Mouse (Mus musculus) hindbrain, postnatal 0 days (tissue): ENCODE measurements around the gene Aldh3b2. TPM values are rescaled to one million over a fixed set of nuclear protein-coding genes. Genes with fewer than 3 reads are reported as not detected.

Experiments used
- ATAC-seq: fragments of 200-750 bp; cut with Nextera tagmentation; 2 replicates; pipeline ENCODE4 v1.8.0; 2017; ENCODE audit warnings: mild to moderate bottlenecking, moderate TSS enrichment, moderate library complexity
- DNase-seq: peaks from one replicate; pipeline ENCODE4 v3.0.0-alpha.2; 2015; ENCODE audit warnings: low spot score
- H3K27ac ChIP-seq: fragments of 300-500 bp; sonication (generic); 2 replicates; pipeline ENCODE4 v1.5.1; 2014; ENCODE audit warnings: mild to moderate bottlenecking
- H3K27me3 ChIP-seq: fragments of 300-500 bp; sonication (generic); 2 replicates; pipeline ENCODE4 v1.6.1; 2014; ENCODE audit warnings: low read length, mixed read lengths; ENCODE audit not compliant: insufficient read depth
- H3K36me3 ChIP-seq: fragments of 300-500 bp; sonication (generic); 2 replicates; pipeline ENCODE4 v1.6.1; 2014; ENCODE audit warnings: low read length, mixed read lengths; ENCODE audit not compliant: insufficient read depth
- H3K4me1 ChIP-seq: fragments of 300-500 bp; sonication (generic); 2 replicates; pipeline ENCODE4 v1.6.1; 2014; ENCODE audit warnings: antibody characterized with exemption, low read length, mixed read lengths; ENCODE audit not compliant: insufficient read depth
- H3K4me2 ChIP-seq: fragments of 300-500 bp; sonication (generic); 2 replicates; pipeline ENCODE4 v1.6.1; 2014; ENCODE audit warnings: low read depth, mild to moderate bottlenecking, low read length, moderate library complexity, mixed read lengths
- H3K4me3 ChIP-seq: fragments of 300-500 bp; sonication (generic); 2 replicates; pipeline ENCODE4 v1.5.1; 2014; ENCODE audit warnings: low read length
- H3K9ac ChIP-seq: fragments of 300-500 bp; sonication (generic); replicated peaks from 2 replicates; pipeline ENCODE4 v1.6.1; 2014; ENCODE audit warnings: mild to moderate bottlenecking, low read length, moderate library complexity, mixed read lengths
- H3K9me3 ChIP-seq: fragments of 300-500 bp; sonication (generic); 2 replicates; pipeline ENCODE4 v1.6.1; 2016; ENCODE audit warnings: low read length, mixed read lengths
- CTCF ChIP-seq: IDR thresholded peaks from 2 replicates; pipeline ENCODE4 v1.5.1; 2016; ENCODE audit warnings: antibody characterized with exemption, control low read depth, low read depth
- WGBS: fragments of 180-500 bp; shearing (Covaris S2); extraction: QIAGEN DNeasy Blood & Tissue Kit; methylation state at CpG from one replicate; pipeline ENCODE4 v1.1.7; 2014; 5-methylcytosine and 5-hydroxymethylcytosine counted together
- polyA plus RNA-seq: library from polyadenylated mRNA; unstranded; fragments of >200 nt; fragmentation: Nextera tagmentation; extraction: Ambion mirVana; gene quantifications from 2 replicates; pipeline ENCODE4 v1.2.1, GENCODE M21; 2015
- total RNA-seq: library from RNA; depleted of rRNA; stranded (reverse); fragments of >200 nt; gene quantifications from 2 replicates; pipeline ENCODE4 v1.2.3, GENCODE M21; 2014

Gene Aldh3b2
- total and polyA plus RNA-seq, 2 experiments from 2014 or later, result 0.95 to 1.1 TPM

- DNase-seq, result no peak
- Histone ChIP-seq H3K27me3 (no peaks in the 10 kb centered on the region), H3K4me2 (no peak overlapping the region), H3K9me3 (no peaks in the 10 kb centered on the region), H3K9ac (no peak overlapping the region), H3K4me1 (no peaks in the 10 kb centered on the region), H3K36me3 (no peaks in the 10 kb centered on the region), H3K27ac (no peak overlapping the region), H3K4me3 (no peak overlapping the region)
- TF ChIP-seq CTCF, result no peak
- 93% methylated on average over 3 of the region's 3 CpGs for WGBS
- no peak for ATAC-seq
Observed at GRCm38 (mm10) chr19:3991966-3992365, 19.8 kb downstream of the Aldh3b2 start.

- TF ChIP-seq CTCF, result no peak
- Histone ChIP-seq H3K4me1 (no peaks in the 10 kb centered on the region), H3K4me2 (no peak within 1 kb of the TSS), H3K4me3 (no peak within 1 kb of the TSS), H3K27me3 (no peaks in the 10 kb centered on the region), H3K27ac (no peak within 1 kb of the TSS), H3K9me3 (no peaks in the 10 kb centered on the region), H3K9ac (no peak within 1 kb of the TSS), H3K36me3 (no peaks in the 10 kb centered on the region)
- WGBS, result 61% methylated on average over 5 of the region's 5 CpGs
- no peak for ATAC-seq
- no peak for DNase-seq
Observed at GRCm38 (mm10) chr19:3992416-3992815, 20.3 kb downstream of the Aldh3b2 start, which contains the start of gene Tbx10. Tbx10 (plus strand) TSS chr19:3992752.

- H3K4me3 ChIP-seq, result no peak overlapping the region
- H3K9ac ChIP-seq, result no peak overlapping the region
- DNase-seq (no peak), ATAC-seq (no peak)
- H3K4me1 ChIP-seq, result 0 out of 2 replicates have a peak, but pooled peaks cover 4% of the 10 kb centered on the region
- no peaks in the 10 kb centered on the region for H3K36me3 ChIP-seq
- H3K9me3 ChIP-seq, result no peaks in the 10 kb centered on the region
- no peak overlapping the region for H3K4me2 ChIP-seq
- no peak overlapping the region for H3K27ac ChIP-seq
- WGBS, result 77% methylated on average over 6 of the region's 6 CpGs
- H3K27me3 ChIP-seq, result no peaks in the 10 kb centered on the region
- TF ChIP-seq CTCF, result no peak
Observed at GRCm38 (mm10) chr19:3994932-3995331, 22.8 kb downstream of the Aldh3b2 start.

GRCm38 (mm10) chr19:3995505-3995904, 23.4 kb downstream of the Aldh3b2 start:
- 87% methylated on average over 3 of the region's 3 CpGs for WGBS

GRCm38 (mm10) chr19:3996106-3996505, 24.0 kb downstream of the Aldh3b2 start:
- no peaks in the 10 kb centered on the region for H3K27me3 ChIP-seq
- no peak overlapping the region for H3K4me2 ChIP-seq
- TF ChIP-seq CTCF, result no peak
- ATAC-seq, result no peak
- no peak for DNase-seq
- 74% methylated on average over 7 of the region's 7 CpGs for WGBS
- H3K4me3 ChIP-seq, result no peak overlapping the region
- no peaks in the 10 kb centered on the region for H3K36me3 ChIP-seq
- peaks cover 6% of the 10 kb centered on the region; the same call in 1 of the 2 replicates for H3K4me1 ChIP-seq
- H3K27ac ChIP-seq, result no peak overlapping the region
- no peak overlapping the region for H3K9ac ChIP-seq
- no peaks in the 10 kb centered on the region for H3K9me3 ChIP-seq

More at GRCm38 (mm10) chr19:3995505-3995904, 23.4 kb downstream of the Aldh3b2 start:
- H3K9ac ChIP-seq, result no peak overlapping the region
- no peak overlapping the region for H3K4me2 ChIP-seq
- no peak for TF ChIP-seq CTCF
- H3K9me3 ChIP-seq, result no peaks in the 10 kb centered on the region
- H3K36me3 ChIP-seq, result no peaks in the 10 kb centered on the region
- H3K4me3 ChIP-seq, result no peak overlapping the region
- no peaks in the 10 kb centered on the region for H3K27me3 ChIP-seq
- H3K27ac ChIP-seq, result no peak overlapping the region
- 0 out of 2 replicates have a peak, but pooled peaks cover 4% of the 10 kb centered on the region for H3K4me1 ChIP-seq
- ATAC-seq (no peak), DNase-seq (no peak)

GRCm38 (mm10) chr19:3996747-3997146, 24.6 kb downstream of the Aldh3b2 start:
- ATAC-seq (no peak), DNase-seq (no peak)
- Histone ChIP-seq H3K36me3 (no peaks in the 10 kb centered on the region), H3K4me1 (peaks cover 12% of the 10 kb centered on the region; the same call in 1 of the 2 replicates), H3K27me3 (no peaks in the 10 kb centered on the region), H3K27ac (no peak overlapping the region), H3K9ac (no peak overlapping the region), H3K9me3 (no peaks in the 10 kb centered on the region), H3K4me2 (no peak overlapping the region), H3K4me3 (no peak overlapping the region)
- 81% methylated on average over 8 of the region's 8 CpGs for WGBS
- TF ChIP-seq CTCF, result no peak

GRCm38 (mm10) chr19:3997231-3997630, 25.1 kb downstream of the Aldh3b2 start:
- Histone ChIP-seq H3K4me3 (no peak overlapping the region), H3K27ac (no peak overlapping the region), H3K36me3 (no peaks in the 10 kb centered on the region), H3K4me2 (no peak overlapping the region), H3K27me3 (no peaks in the 10 kb centered on the region), H3K4me1 (peaks cover 12% of the 10 kb centered on the region; the same call in 1 of the 2 replicates), H3K9me3 (no peaks in the 10 kb centered on the region), H3K9ac (no peak overlapping the region)
- 58% methylated on average over 8 of the region's 8 CpGs for WGBS
- TF ChIP-seq CTCF, result no peak
- DNase-seq (no peak), ATAC-seq (no peak)
